Mouse (Mus musculus) liver, embryonic 14.5 days (tissue): Measurements from ENCODE around the gene Tdrkh. TPM values are rescaled to one million over a fixed set of nuclear protein-coding genes. Genes with fewer than 3 reads are reported as not detected.

Experiments
- ATAC-seq: fragments of 200-750 bp; cut with Nextera tagmentation; 2 replicates; pipeline ENCODE4 v1.8.0; 2017; ENCODE audit warnings: moderate number of reproducible peaks, mild to moderate bottlenecking, moderate library complexity; ENCODE audit not compliant: insufficient read depth
- DNase-seq, 3 experiments: peaks; one replicate each; pipeline ENCODE4 v3.0.0-alpha.2; 2012 to 2013; ENCODE audit warnings: low read depth in 3 of 3, low spot score in 3 of 3
- H3K27ac ChIP-seq: fragments of 300-500 bp; sonication (generic); 2 replicates; pipeline ENCODE4 v1.5.1; 2014; ENCODE audit warnings: moderate library complexity, mild to moderate bottlenecking, control low read depth, inconsistent platforms
- H3K27me3 ChIP-seq: fragments of 300-500 bp; sonication (generic); 2 replicates; pipeline ENCODE4 v1.6.1; 2014; ENCODE audit warnings: mild to moderate bottlenecking, low read length, moderate library complexity; ENCODE audit not compliant: control insufficient read depth, insufficient read depth
- H3K36me3 ChIP-seq: fragments of 300-500 bp; sonication (generic); replicated peaks from 2 replicates; pipeline ENCODE4 v1.6.1; 2014; ENCODE audit warnings: low read depth; ENCODE audit not compliant: control insufficient read depth, insufficient read depth
- H3K4me1 ChIP-seq, 2 experiments: fragments of 200-500 bp in 1 of 2; fragments of 300-500 bp in 1 of 2; sonication (generic) in 1 of 2; replicated peaks; 2 replicates each; pipeline ENCODE4 v1.6.1; 2012 to 2014; ENCODE audit warnings: antibody characterized with exemption in 1 of 2, inconsistent platforms in 1 of 2, low read length in 1 of 2; ENCODE audit not compliant: control insufficient read depth in 2 of 2, insufficient read depth in 2 of 2
- H3K4me2 ChIP-seq: fragments of 300-500 bp; sonication (generic); 2 replicates; pipeline ENCODE4 v1.6.1; 2014; ENCODE audit warnings: low read depth, mild to moderate bottlenecking, control low read depth, moderate library complexity
- H3K4me3 ChIP-seq, 2 experiments: fragments of 200-500 bp in 1 of 2; fragments of 300-500 bp in 1 of 2; sonication (generic) in 1 of 2; 2 replicates each; pipeline ENCODE4 v1.5.1; 2012 to 2014; ENCODE audit warnings: low read depth in 2 of 2, low read length in 2 of 2, mild to moderate bottlenecking in 2 of 2, control low read depth in 1 of 2, inconsistent platforms in 1 of 2, moderate library complexity in 1 of 2; ENCODE audit not compliant: insufficient read depth in 1 of 2
- H3K9ac ChIP-seq: fragments of 300-500 bp; sonication (generic); replicated peaks from 2 replicates; pipeline ENCODE4 v1.6.1; 2014; ENCODE audit warnings: mild to moderate bottlenecking, control low read depth, moderate library complexity
- H3K9me3 ChIP-seq: fragments of 300-500 bp; sonication (generic); 2 replicates; pipeline ENCODE4 v1.6.1; 2016; ENCODE audit warnings: low read length, mixed read lengths; ENCODE audit not compliant: control insufficient read depth
- CTCF ChIP-seq: IDR thresholded peaks from 2 replicates; pipeline ENCODE4 v1.5.1; 2016; ENCODE audit warnings: antibody characterized with exemption, low read depth, control low read depth
- EP300 ChIP-seq: IDR thresholded peaks from 2 replicates; pipeline ENCODE4 v1.6.1; 2016; ENCODE audit warnings: antibody characterized with exemption, low read depth
- WGBS: fragments of 180-500 bp; shearing (Covaris S2); extraction: QIAGEN DNeasy Blood & Tissue Kit; methylation state at CpG from one replicate; pipeline ENCODE4 v1.1.7; 2014; ENCODE audit not compliant: insufficient replicate concordance; 5-methylcytosine and 5-hydroxymethylcytosine counted together
- polyA plus RNA-seq, 2 experiments: library from polyadenylated mRNA; depleted of rRNA in 1 of 2; stranded (reverse) in 1 of 2; unstranded in 1 of 2; fragments of >200 nt; fragmentation: Nextera tagmentation in 1 of 2; extraction: Ambion mirVana in 1 of 2; gene quantifications; 2 replicates each; pipeline versions ENCODE4 v1.2.1 to v1.2.3; 2012 to 2014

Gene Tdrkh
- polyA plus RNA-seq (2012; rRNA removed) (1.0 and 3.0 TPM in 2 replicates), polyA plus RNA-seq (2014; fragmentation: Nextera tagmentation; extraction: Ambion mirVana) (8.6 and 9.0 TPM in 2 replicates)

- no peak for TF ChIP-seq EP300
- 0 out of 2 replicates have a peak, but pooled peaks have one; percentile 24 for TF ChIP-seq CTCF
- no peak within 1 kb of the TSS for H3K27ac ChIP-seq
These were observed at the start of gene Tdrkh for GRCm38 (mm10) chr3:94413031-94413679. Tdrkh (plus strand) TSS chr3:94413273.

GRCm38 (mm10) chr3:94363291-94364153, 49.6 kb upstream of the Tdrkh start:
- H3K9ac ChIP-seq, result no peak overlapping the region
- H3K4me3 ChIP-seq, result peak overlapping the region; percentile 4 to 29; a peak in 3 of 4 replicates
- H3K4me1 ChIP-seq, result no peaks in the 10 kb centered on the region; a peak in 1 of 4 replicates
- H3K4me2 ChIP-seq, result peak overlapping the region; percentile 51
- ATAC-seq, result no peak
- DNase-seq, result no peak
- no peak for TF ChIP-seq CTCF
- TF ChIP-seq EP300, result no peak
- H3K36me3 ChIP-seq, result no peaks in the 10 kb centered on the region
- peaks cover 29% of the 10 kb centered on the region for H3K27me3 ChIP-seq
- no peaks in the 10 kb centered on the region for H3K9me3 ChIP-seq
- 5% methylated on average over 96 of the region's 97 CpGs for WGBS
- no peak overlapping the region for H3K27ac ChIP-seq

More at GRCm38 (mm10) chr3:94413031-94413679, at the start of gene Tdrkh:
- ATAC-seq (peak; percentile 98), DNase-seq (peak; percentile 78 to 89 (median 80))
- H3K36me3 ChIP-seq, result no peaks in the 10 kb centered on the region
- H3K4me3 ChIP-seq, result peak within 1 kb of the TSS; percentile 44 to 48
- H3K4me1 ChIP-seq, result peaks cover 0 to 3% of the 10 kb centered on the region in 2 experiments; a peak in 1 of 4 replicates
- H3K27me3 ChIP-seq, result no peaks in the 10 kb centered on the region
- peak within 1 kb of the TSS; percentile 77 for H3K4me2 ChIP-seq
- H3K9me3 ChIP-seq, result no peaks in the 10 kb centered on the region
- WGBS, result 9% methylated on average over 52 of the region's 52 CpGs
- H3K9ac ChIP-seq, result peak within 1 kb of the TSS; percentile 24; the same call in 1 of the 2 replicates

- 6% methylated on average over 21 of the region's 23 CpGs for WGBS
- no peak for TF ChIP-seq CTCF
- TF ChIP-seq EP300, result no peak
- H3K4me2 ChIP-seq, result peak overlapping the region; percentile 51
- ATAC-seq (no peak), DNase-seq (no peak)
- H3K9ac ChIP-seq, result no peak overlapping the region
- no peak overlapping the region for H3K27ac ChIP-seq
- H3K4me1 ChIP-seq, result no peaks in the 10 kb centered on the region; a peak in 1 of 4 replicates
- H3K36me3 ChIP-seq, result no peaks in the 10 kb centered on the region
- H3K9me3 ChIP-seq, result no peaks in the 10 kb centered on the region
- peak overlapping the region; percentile 4 to 29; a peak in 3 of 4 replicates for H3K4me3 ChIP-seq
- peaks cover 29% of the 10 kb centered on the region for H3K27me3 ChIP-seq
These were observed 48.9 kb upstream of the Tdrkh start for GRCm38 (mm10) chr3:94364154-94364526.

- H3K27me3 ChIP-seq, result peaks cover 29% of the 10 kb centered on the region
- no peak overlapping the region for H3K4me2 ChIP-seq
- 15% methylated on average over 3 of the region's 3 CpGs for WGBS
- DNase-seq (peak; percentile 38 to 52 (median 40)), ATAC-seq (no peak)
- no peaks in the 10 kb centered on the region for H3K36me3 ChIP-seq
- TF ChIP-seq CTCF (peak; percentile 89), EP300 (no peak)
- no peaks in the 10 kb centered on the region for H3K9me3 ChIP-seq
- H3K27ac ChIP-seq, result no peak overlapping the region
- no peak overlapping the region for H3K9ac ChIP-seq
- no peak overlapping the region for H3K4me3 ChIP-seq
- no peaks in the 10 kb centered on the region; a peak in 1 of 4 replicates for H3K4me1 ChIP-seq
These were observed 46.3 kb upstream of the Tdrkh start for GRCm38 (mm10) chr3:94366761-94367160.

GRCm38 (mm10) chr3:94367511-94367910, 45.6 kb upstream of the Tdrkh start:
- DNase-seq (no peak), ATAC-seq (no peak)
- TF ChIP-seq CTCF, result no peak
- no peak for TF ChIP-seq EP300
- no peak overlapping the region for H3K4me2 ChIP-seq
- H3K4me1 ChIP-seq, result no peaks in the 10 kb centered on the region; a peak in 1 of 4 replicates
- no peaks in the 10 kb centered on the region for H3K36me3 ChIP-seq
- no peak overlapping the region for H3K27ac ChIP-seq
- peaks cover 23% of the 10 kb centered on the region for H3K27me3 ChIP-seq
- 51% methylated on average over 6 of the region's 6 CpGs for WGBS
- no peak overlapping the region for H3K9ac ChIP-seq
- no peaks in the 10 kb centered on the region for H3K9me3 ChIP-seq
- no peak overlapping the region for H3K4me3 ChIP-seq
